Mouse (Mus musculus): ENCODE data around the gene Il9r.
A peak's percentile ranks its signal among the peaks of the same experiment; 100 is the strongest.
"Not testable (repeated sequence)": the region's sequence is repeated elsewhere in the genome, so short reads cannot be mapped to it uniquely, and the experiment has no call there.

Gene Il9r

DNA sequence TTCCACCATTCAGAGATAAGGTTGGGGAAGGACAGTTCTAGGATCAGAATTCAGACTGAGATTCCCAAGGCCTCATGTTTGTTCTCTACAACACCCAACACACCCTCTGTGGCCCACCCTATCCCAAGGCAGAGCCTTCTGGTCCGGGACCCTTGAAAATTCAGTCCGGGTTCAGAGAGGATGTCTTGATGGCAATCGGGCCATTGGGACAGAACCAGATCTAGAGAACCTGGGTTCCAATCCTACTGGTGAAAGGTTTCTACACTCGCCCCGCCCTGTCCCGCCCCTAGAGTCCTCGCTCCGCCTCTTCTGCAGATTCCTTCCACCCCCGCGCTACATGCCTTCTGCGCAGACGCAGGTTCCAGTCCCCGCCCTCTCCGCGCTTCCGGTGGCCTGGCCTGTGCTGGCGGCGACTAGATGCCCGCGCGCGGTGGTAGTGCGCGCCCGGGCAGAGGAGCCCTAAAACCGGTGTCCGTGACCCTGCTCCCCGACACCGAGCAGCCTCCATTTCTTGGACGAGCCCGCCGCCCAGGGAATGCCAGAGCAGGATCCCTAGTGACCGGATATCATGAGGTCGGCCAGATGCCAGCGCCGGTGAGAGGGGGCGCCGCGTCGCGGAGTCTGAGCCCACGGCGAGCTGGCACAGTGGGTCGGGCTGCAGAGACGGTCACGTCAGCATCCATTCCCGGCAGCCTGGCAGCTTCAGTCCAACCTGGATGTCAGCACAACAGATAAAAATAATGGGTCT, 26.2 kb upstream of the Il9r start, which contains the start of gene Mpg:
Mpg (plus strand) TSS at position 382 of the 748 bp plus-strand sequence.
- peak; percentile 93 for DNase-seq (ENCODE audit: low spot score)

DNA sequence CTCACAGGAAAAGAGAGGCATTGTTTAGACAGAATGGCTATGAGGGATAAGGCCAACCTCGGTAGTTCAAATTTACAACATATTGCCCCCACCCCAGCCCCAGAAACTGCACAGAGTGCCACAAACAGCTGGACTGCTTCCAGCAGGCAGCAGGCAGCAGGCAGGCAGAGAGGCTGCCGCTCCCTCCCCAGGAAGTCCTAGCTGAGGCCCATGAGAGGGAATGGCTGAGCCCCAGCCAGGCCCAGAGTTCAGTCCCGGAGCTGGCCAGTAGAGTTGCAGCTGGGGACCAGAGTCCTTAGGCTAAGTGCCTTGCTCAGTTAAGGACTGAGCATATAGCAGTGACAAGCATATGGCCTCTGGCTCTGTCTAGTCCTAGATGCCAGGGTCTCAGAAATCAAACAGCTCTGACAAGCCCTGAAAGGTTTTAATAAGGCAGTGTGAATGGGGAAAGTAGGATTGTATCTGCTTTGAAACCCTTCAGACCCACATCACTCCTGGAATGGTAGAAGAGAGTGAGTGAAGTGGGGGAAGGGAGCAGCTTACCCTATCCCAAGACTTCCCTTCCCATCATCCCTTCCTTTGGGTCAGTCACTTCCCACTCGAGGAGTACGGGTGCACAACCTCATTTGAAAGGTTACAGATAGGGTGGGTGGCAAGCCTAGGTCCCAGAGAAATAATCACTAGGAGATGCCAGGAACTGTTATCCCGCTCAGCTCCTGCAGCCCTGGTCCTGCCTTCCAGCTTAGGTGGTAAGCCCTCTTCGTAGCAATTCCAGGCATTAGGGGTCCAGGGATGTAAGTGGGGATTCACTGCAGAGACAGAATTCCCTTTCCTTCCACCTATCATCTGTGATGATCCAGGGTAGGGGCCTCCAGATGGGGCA, 25.4 kb upstream of the Il9r start:
- peak; percentile 24 for DNase-seq (ENCODE audit: low spot score)

GRCm38 (mm10) chr11:32224468-32225139, 24.5 kb upstream of the Il9r start:
- peak; percentile 34 for DNase-seq (ENCODE audit: low spot score)

DNA sequence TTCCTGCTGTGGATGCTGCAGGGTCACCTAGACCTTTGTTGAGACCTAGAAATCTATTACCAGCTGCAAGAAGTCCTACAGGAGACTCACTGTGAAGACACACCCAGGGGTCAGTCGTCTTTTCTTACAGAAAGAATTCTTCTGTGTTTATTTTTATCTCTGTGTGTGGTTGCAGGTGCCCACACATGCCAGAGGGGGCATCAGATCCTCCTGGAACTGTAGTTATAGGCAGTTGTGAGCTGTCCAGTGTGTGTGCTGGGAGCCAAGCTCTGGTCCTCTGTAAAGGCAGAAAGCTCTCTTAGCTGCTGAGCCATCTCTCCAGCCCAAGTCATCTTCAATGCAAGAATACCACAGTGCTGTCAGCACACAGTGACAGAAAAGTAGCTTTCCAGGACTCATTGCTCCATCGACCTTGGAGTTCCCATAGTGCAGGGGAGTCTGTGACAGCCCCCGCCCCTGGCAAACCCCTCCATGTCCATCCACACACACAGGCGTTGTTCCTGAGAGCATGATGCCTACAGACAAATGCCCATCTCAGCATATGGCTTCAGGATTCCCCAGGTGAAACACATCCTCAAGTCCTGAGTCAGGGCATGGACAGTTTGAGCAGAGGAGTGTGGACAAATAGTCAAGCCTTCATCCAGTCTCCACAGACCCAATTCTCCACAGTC, 23.4 kb upstream of the Il9r start:
- DNase-seq (ENCODE audit: low spot score): no peak

GRCm38 (mm10) chr11:32222570-32223194, 22.6 kb upstream of the Il9r start:
- DNase-seq (ENCODE audit: low spot score): peak; percentile 69

DNA sequence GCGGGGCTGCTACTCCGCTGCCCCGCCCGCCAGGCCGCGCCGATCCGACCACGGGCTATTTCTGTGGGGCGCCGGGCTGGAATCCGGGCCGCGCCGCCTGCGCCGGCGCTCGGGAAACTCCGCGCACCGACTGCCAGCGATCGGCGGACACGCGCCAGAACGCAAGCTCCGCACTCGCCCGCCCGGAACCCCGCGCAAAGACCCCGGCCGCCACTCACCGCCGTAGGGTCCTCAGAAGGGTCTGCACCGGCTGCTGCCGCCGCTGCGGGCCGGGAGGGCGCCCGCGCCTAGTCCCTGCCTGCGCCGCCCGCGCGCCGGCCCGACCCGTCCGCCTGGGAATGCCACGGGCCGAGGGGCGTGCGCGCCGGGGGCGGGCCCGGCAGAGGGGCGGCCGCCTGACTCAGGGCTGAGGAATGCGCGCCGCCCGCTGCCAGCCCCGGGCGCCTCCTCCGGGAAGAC, 21.9 kb upstream of the Il9r start, which contains the start of gene Rhbdf1:
Rhbdf1 (minus strand) TSS at position 350 of the 459 bp plus-strand sequence.
- DNase-seq (ENCODE audit: low spot score): peak; percentile 66

DNA sequence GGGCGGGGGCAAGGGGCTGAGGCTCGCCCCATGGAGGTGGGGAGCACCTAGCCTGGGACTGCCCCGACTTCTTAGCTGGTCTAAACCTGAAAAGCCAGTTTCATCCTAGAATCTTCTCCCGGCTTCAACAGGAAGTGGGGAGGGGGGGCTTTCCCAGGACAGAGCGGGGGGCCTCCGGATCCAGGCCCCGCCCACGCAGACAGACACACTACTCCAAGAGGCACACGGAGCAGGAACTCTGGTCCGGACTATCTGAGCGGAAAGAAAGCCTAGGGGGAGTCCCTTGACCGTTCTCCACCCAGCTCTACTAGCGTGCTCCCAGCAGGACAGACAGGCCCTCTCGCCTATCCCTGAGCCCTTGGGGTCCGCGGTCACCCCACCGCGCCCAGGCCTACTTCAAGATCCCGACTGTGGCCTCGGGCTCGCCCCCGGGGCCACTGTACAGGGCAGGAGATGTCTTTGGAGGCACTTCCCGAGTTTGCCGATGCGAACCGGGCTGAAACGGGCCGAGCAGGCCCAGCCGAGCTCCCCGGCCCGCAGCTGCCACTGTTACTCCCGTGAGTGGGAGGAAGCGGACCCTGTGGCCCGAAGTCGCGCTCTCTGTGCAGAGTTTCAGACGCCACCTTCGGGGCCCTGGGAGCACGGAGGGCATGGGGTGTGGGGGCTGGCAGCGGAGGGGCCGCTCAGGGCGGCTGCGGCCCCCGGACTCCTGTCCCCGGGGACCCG, 21.3 kb upstream of the Il9r start:
- DNase-seq (ENCODE audit: low spot score): peak; percentile 78

GRCm38 (mm10) chr11:32220607-32221224, 20.6 kb upstream of the Il9r start:
- DNase-seq (ENCODE audit: low spot score): peak; percentile 12

- no peak for DNase-seq (ENCODE audit: low spot score)
These were observed 19.2 kb upstream of the Il9r start for GRCm38 (mm10) chr11:32219287-32219686.

- peak; percentile 35 for DNase-seq (ENCODE audit: low spot score)
These were observed 18.5 kb upstream of the Il9r start for GRCm38 (mm10) chr11:32218501-32219050.

GRCm38 (mm10) chr11:32216851-32217250, 16.8 kb upstream of the Il9r start:
- peak; percentile 86 for DNase-seq (ENCODE audit: low spot score)

GRCm38 (mm10) chr11:32215372-32216162, 15.5 kb upstream of the Il9r start:
- no peak for DNase-seq (ENCODE audit: low spot score)

- no peak for DNase-seq (ENCODE audit: low spot score)
These were observed 10.5 kb upstream of the Il9r start for GRCm38 (mm10) chr11:32210623-32211022.

- peak; percentile 100 for DNase-seq (ENCODE audit: low spot score)
These were observed 5.2 kb upstream of the Il9r start, which contains the start of gene Snrnp25 for GRCm38 (mm10) chr11:32205058-32205873. Gene Snrnp25, plus strand, starts transcription at chr11:32205415.

DNA sequence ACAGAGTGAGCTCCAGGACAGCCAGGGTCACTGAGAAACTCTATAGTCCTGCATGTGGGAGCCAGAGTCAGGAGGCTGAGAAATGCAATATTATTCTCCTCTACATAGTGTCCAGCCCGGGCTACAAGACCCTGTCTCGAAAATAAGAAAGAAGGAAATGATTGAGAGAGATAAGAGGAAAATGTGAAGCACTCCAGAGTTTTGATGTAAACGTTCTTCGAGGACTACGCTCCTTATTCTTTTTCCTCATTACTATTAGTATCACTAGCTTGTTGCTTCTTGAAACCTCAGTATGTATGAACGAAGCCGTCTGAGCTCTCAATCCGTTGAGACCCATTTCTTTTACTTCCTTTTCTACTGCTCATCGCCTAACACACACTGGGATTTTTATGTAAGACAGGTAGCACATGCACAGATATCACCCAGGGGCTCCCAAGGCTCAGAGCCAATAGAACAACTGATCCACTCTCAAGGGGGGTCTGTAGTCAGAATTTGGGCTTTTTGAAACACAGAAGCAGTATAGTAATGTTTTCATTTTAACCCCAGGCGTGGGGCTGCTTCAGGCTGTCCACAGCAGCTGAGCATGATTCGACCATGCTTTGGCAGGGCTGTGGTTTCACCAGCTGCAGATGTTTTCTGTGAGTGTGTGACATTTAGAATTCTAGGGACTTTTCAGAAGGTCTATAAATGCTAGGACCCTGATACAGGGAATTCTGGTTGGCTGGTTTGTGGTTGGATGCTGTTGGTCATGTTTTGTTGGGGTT, 2.0 kb upstream of the Il9r start:
- no peak for DNase-seq (ENCODE audit: low spot score)

DNA sequence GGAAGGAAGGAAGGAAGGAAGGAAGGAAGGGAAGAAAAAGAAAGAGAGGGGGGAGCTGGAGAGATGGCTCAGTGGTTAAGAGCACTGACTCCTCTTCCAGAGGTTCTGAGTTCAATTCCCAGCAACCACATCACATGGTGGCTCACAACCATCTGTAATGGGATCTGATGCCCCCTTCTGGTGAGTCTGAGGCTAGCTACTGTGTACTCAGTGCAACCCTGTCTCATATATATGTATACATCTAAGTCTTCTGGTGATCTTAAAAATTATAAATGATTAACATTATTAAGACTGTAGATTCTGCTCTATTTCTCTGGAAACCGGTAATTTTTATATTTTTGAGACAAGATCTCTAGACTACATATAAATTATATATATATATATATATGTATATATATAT, 913 bp upstream of the Il9r start:
- not testable (repeated sequence) for DNase-seq (ENCODE audit: low spot score)

GRCm38 (mm10) chr11:32199230-32199629, 849 bp downstream of the Il9r start:
- DNase-seq (ENCODE audit: low spot score): no peak

Data from embryo, embryonic 10 days (tissue).